Mouse (Mus musculus) embryonic facial prominence, embryonic 13.5 days (tissue): Measurements from ENCODE around the gene Ap2m1. TPM values are rescaled to one million over a fixed set of nuclear protein-coding genes. Genes with fewer than 3 reads are reported as not detected.

Source experiments
- ATAC-seq: fragments of 200-750 bp; cut with Nextera tagmentation; 2 replicates; pipeline ENCODE4 v1.8.0; 2017; ENCODE audit warnings: low read depth; ENCODE audit not compliant: insufficient number of reproducible peaks, insufficient read depth, low FRiP score, low TSS enrichment
- H3K27ac ChIP-seq: fragments of 300-500 bp; sonication (generic); 2 replicates; pipeline ENCODE4 v1.5.1; 2015; ENCODE audit warnings: moderate library complexity, mild to moderate bottlenecking, inconsistent platforms
- H3K27me3 ChIP-seq: fragments of 300-500 bp; sonication (generic); 2 replicates; pipeline ENCODE4 v1.6.1; 2015; ENCODE audit warnings: mild to moderate bottlenecking, inconsistent platforms
- H3K36me3 ChIP-seq: fragments of 300-500 bp; sonication (generic); 2 replicates; pipeline ENCODE4 v1.6.1; 2015; ENCODE audit warnings: mild to moderate bottlenecking, inconsistent platforms
- H3K4me1 ChIP-seq: fragments of 300-500 bp; sonication (generic); 2 replicates; pipeline ENCODE4 v1.6.1; 2015; ENCODE audit warnings: inconsistent platforms
- H3K4me2 ChIP-seq: fragments of 300-500 bp; sonication (generic); 2 replicates; pipeline ENCODE4 v1.6.1; 2015; ENCODE audit warnings: moderate library complexity, mild to moderate bottlenecking, inconsistent platforms
- H3K4me3 ChIP-seq: fragments of 300-500 bp; sonication (generic); 2 replicates; pipeline ENCODE4 v1.5.1; 2015; ENCODE audit warnings: mild to moderate bottlenecking, inconsistent platforms
- H3K9ac ChIP-seq: fragments of 300-500 bp; sonication (generic); 2 replicates; pipeline ENCODE4 v1.6.1; 2015; ENCODE audit warnings: mild to moderate bottlenecking, inconsistent platforms
- H3K9me3 ChIP-seq: fragments of 300-500 bp; sonication (generic); 2 replicates; pipeline ENCODE4 v1.6.1; 2016; ENCODE audit warnings: inconsistent platforms
- WGBS: fragments of 180-500 bp; shearing (Covaris S2); methylation state at CpG from one replicate; pipeline ENCODE4 v1.1.7; 2015; ENCODE audit warnings: mixed read lengths; 5-methylcytosine and 5-hydroxymethylcytosine counted together
- polyA plus RNA-seq: library from polyadenylated mRNA; unstranded; fragments of >200 nt; fragmentation: Nextera tagmentation; extraction: Ambion mirVana; gene quantifications from 2 replicates; pipeline ENCODE4 v1.2.1, GENCODE M21; 2015

The Ap2m1 gene
- polyA plus RNA-seq, 1 experiment from 2014 or later, result 646 TPM

DNA sequence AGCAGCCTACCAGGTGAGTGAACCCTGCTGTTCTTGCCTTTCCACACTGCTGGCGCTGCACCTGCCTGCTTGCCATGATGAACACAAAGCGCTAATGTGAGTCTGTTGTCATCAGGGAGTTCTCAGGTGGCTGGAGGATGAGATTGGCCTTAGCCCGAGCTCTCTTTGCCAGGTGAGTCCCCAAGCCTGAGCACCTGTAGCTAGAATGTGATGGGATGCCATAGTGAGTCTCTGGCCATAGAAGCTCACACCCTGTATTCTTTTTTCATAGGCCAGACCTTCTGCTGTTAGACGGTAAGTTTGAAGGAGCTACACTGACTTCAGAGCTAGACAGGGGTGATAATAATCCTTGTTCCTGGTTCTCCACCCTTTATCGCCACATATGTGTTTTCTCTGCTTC is 16.4 kb downstream of the Ap2m1 start:
- peaks cover 60% of the 10 kb centered on the region for H3K36me3 ChIP-seq
- 96% methylated on average over 5 of the region's 5 CpGs for whole genome bisulfite sequencing
- H3K4me3 ChIP-seq, result no peak overlapping the region
- H3K27me3 ChIP-seq, result no peaks in the 10 kb centered on the region
- H3K27ac ChIP-seq, result no peak overlapping the region
- H3K4me1 ChIP-seq, result peaks cover 18% of the 10 kb centered on the region
- no peak for ATAC-seq
- H3K4me2 ChIP-seq, result no peak overlapping the region
- H3K9me3 ChIP-seq, result no peaks in the 10 kb centered on the region
- no peak overlapping the region for H3K9ac ChIP-seq

DNA sequence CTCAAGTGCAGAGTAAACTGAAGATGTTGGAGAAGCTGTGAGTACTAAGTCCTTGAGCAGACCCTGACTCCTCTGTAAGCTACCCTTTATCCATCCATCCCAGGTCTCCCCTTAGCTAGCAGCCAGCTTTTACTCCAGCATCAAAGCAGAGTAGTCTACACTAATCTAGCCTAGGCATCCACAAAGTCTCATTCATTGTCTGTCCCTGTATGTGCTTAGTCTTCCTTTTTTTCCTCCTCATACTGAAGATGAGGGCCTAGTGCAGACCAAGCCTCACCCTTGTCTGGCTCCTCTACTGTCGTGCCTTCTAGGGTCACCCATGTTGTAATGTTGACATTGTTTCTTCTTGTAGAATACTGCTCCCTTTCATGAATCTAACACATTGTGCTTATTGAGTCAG is 17.3 kb downstream of the Ap2m1 start:
- ATAC-seq, result no peak
- no peak overlapping the region for H3K4me3 ChIP-seq
- H3K4me2 ChIP-seq, result no peak overlapping the region
- WGBS, result 79% methylated on average over 1 of the region's 1 CpGs
- no peaks in the 10 kb centered on the region for H3K27me3 ChIP-seq
- no peak overlapping the region for H3K27ac ChIP-seq
- peaks cover 12% of the 10 kb centered on the region for H3K4me1 ChIP-seq
- H3K36me3 ChIP-seq, result peaks cover 66% of the 10 kb centered on the region
- no peak overlapping the region for H3K9ac ChIP-seq
- H3K9me3 ChIP-seq, result no peaks in the 10 kb centered on the region

DNA sequence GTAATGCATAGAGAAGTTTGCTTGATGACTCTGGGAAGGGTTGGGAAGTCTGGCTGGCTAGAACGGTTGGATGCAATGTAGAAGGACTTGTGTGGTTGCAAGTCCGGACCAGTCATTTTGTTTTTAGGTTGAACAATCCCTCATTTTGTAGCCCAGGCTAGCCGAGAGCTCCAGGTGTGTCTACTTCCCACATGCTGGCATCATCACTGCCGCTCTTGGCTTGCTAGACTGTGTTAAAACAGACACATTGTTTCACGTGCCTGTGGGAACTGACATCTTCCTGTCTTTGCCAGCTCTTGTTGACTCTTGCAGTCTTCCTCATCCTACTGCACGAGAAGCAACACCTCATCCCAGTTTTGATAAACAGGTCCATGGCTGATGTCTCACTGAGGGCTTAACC is 19.7 kb downstream of the Ap2m1 start:
- H3K9me3 ChIP-seq, result no peaks in the 10 kb centered on the region
- 91% methylated on average over 6 of the region's 6 CpGs for WGBS
- H3K9ac ChIP-seq, result no peak overlapping the region

DNA sequence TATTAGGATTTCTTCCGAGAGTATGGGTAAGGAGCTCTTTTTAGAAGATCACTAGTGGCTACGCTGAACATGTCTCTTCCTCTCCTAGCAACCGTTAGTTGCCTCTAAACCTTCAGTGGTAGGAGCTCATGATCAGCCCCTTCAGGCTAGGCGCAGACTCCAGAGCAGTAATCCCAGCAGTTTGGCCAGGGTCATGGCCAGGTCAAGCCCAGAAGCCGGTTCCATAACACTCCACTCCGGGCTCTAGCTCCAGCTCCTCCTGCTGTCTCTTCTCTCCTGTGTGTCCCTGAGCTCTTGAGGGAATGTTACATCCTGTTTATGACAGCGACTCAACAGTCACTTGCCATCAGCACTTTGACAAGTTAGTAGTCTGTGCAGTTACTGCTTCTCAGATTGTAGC is 22.1 kb downstream of the Ap2m1 start:
- no peak overlapping the region for H3K4me3 ChIP-seq
- H3K9me3 ChIP-seq, result no peaks in the 10 kb centered on the region
- no peak for ATAC-seq
- no peak overlapping the region for H3K9ac ChIP-seq
- H3K36me3 ChIP-seq, result peaks cover 89% of the 10 kb centered on the region
- H3K27me3 ChIP-seq, result no peaks in the 10 kb centered on the region
- H3K4me1 ChIP-seq, result no peaks in the 10 kb centered on the region
- 81% methylated on average over 7 of the region's 7 CpGs for WGBS
- H3K27ac ChIP-seq, result no peak overlapping the region
- H3K4me2 ChIP-seq, result no peak overlapping the region

More for the DNA sequence above, 19.7 kb downstream of the Ap2m1 start:
- no peak overlapping the region for H3K4me2 ChIP-seq
- no peak for ATAC-seq
- no peaks in the 10 kb centered on the region for H3K4me1 ChIP-seq
- H3K27ac ChIP-seq, result no peak overlapping the region
- peaks cover 87% of the 10 kb centered on the region for H3K36me3 ChIP-seq
- no peaks in the 10 kb centered on the region for H3K27me3 ChIP-seq
- no peak overlapping the region for H3K4me3 ChIP-seq

DNA sequence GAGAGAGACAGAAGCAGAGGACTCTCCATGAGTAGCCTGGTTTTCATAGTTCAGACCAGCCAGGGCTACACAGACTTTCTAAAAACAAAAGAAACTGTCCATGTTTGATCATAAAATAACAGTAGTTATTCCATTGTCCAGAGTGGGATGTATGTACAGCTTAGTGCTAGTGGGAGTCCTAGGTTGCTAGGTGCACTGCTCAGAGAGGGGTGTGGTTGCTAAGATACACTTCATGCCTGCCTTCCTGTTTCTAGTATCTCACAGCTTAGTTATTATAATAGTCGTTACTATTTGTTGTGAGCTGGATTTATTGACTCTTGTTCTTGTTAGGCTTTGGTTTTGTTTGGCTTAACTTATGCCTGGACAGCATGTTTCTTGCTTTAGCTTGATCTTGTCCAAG is 29.8 kb downstream of the Ap2m1 start:
- peaks cover 33% of the 10 kb centered on the region for H3K36me3 ChIP-seq
- 74% methylated on average over 1 of the region's 1 CpGs for WGBS
- no peak overlapping the region for H3K27ac ChIP-seq
- no peaks in the 10 kb centered on the region for H3K4me1 ChIP-seq
- no peaks in the 10 kb centered on the region for H3K27me3 ChIP-seq
- no peaks in the 10 kb centered on the region for H3K9me3 ChIP-seq
- no peak for ATAC-seq
- H3K9ac ChIP-seq, result no peak overlapping the region
- H3K4me3 ChIP-seq, result no peak overlapping the region
- H3K4me2 ChIP-seq, result no peak overlapping the region

DNA sequence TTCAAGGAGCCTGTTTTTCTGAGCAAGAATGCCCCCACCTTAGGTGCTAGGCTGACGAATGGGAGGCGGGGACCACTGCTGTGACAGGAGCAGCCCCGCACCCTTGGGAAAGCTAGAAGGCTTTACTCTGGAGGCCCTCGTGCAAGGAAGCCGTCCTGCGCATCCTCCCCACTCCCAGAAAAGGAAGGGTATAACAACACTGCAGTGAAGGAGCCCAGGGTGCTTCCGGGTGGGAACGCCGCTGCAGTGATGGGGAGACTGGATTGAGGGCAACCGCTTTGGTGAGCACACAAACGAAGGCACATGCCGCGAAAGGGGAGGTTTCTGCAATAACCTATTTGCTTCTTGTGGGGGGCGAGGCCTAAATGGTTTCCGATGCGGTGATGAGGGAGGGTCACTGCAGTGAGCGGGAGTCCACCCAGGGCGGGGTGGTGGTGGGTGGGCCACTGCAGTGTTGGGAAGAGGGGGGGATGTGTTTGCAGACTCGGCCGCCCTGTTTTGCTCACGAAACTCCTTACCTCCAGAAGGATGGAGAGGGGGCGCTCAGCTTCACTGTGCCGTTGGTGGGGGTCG is 54.2 kb downstream of the Ap2m1 start, which contains the start of gene Vwa5b2:
TSS of gene Vwa5b2 (plus strand) at position 106 of the 573 bp plus-strand sequence.
- H3K9me3 ChIP-seq, result no peaks in the 10 kb centered on the region
- H3K4me1 ChIP-seq, result peaks cover 24% of the 10 kb centered on the region
- H3K36me3 ChIP-seq, result no peaks in the 10 kb centered on the region
- H3K4me2 ChIP-seq, result peak within 1 kb of the TSS; percentile 89
- peak; percentile 67 for ATAC-seq
- H3K27ac ChIP-seq, result no peak within 1 kb of the TSS
- peak within 1 kb of the TSS; percentile 57 for H3K4me3 ChIP-seq
- H3K27me3 ChIP-seq, result peaks cover 67% of the 10 kb centered on the region
- peak within 1 kb of the TSS; percentile 69 for H3K9ac ChIP-seq
- under 1% methylated on average over 24 of the region's 24 CpGs for WGBS

DNA sequence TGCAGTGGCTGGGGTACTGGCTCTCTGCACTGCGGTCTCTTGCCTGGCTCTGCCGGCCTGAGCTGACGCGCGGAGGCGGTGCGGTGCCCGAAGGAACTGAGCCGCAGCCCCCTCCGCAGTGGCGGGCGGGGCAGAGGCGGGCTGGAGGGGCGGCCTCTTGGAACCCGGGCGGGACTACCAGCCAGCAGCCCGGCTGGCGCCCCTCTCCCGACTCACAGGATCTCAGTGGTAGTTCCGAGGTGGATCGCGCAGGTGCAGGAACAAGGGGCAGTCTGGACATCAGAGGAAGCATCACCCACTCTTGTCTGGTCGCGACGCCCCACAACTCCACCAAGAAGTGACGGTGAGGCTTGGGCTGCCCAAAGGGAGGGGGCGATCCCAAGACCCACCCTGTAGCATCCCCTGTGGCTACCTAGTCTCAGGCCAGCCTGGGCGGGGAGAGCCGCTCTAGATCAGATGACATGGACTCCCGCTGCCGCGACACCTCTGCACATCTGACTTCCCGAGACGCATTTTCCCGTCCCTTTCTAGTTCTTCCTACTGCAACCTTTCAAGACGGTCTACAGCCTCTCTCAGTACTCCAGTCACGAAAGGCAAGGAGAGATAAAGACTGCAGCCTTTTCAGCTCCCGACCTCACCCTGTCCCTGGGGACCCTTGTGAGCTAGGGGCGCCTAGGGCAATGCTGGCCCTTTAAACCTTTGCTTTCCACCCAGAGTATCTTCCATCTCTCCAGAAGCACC is 54.8 kb downstream of the Ap2m1 start:
- no peak overlapping the region for H3K27ac ChIP-seq
- no peaks in the 10 kb centered on the region for H3K36me3 ChIP-seq
- peak overlapping the region; percentile 57 for H3K4me3 ChIP-seq
- H3K4me1 ChIP-seq, result peaks cover 24% of the 10 kb centered on the region
- H3K27me3 ChIP-seq, result peaks cover 72% of the 10 kb centered on the region
- H3K4me2 ChIP-seq, result peak overlapping the region; percentile 89
- peak overlapping the region; percentile 69 for H3K9ac ChIP-seq
- ATAC-seq, result peak; percentile 64
- H3K9me3 ChIP-seq, result no peaks in the 10 kb centered on the region
- under 1% methylated on average over 37 of the region's 39 CpGs for WGBS

DNA sequence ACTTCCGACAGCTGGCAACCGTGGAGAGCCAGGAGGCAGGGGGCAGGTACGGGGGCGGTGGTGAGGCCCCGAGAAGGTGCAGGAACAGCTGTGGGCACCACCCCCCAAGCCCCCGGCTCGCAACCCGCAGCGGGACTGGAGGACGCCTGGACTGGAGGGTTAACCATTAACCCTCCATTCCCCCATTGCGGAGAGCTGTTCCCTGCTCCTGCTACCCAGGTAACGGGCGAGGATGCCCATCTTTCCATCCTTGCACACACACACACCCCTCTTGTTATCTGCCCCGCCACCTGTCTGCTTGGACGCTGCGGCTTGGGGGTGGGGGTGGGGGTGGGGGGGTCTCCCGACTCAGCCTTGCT is 55.4 kb downstream of the Ap2m1 start:
- no peak for ATAC-seq
- Histone ChIP-seq H3K36me3 (no peaks in the 10 kb centered on the region), H3K9me3 (no peaks in the 10 kb centered on the region), H3K27me3 (peaks cover 74% of the 10 kb centered on the region), H3K4me3 (peak overlapping the region; percentile 57), H3K4me2 (peak overlapping the region; percentile 89), H3K9ac (0 out of 2 replicates have a peak overlapping the region, but pooled peaks have one; percentile 69), H3K27ac (no peak overlapping the region), H3K4me1 (peaks cover 24% of the 10 kb centered on the region)
- 2% methylated on average over 17 of the region's 17 CpGs for WGBS

DNA sequence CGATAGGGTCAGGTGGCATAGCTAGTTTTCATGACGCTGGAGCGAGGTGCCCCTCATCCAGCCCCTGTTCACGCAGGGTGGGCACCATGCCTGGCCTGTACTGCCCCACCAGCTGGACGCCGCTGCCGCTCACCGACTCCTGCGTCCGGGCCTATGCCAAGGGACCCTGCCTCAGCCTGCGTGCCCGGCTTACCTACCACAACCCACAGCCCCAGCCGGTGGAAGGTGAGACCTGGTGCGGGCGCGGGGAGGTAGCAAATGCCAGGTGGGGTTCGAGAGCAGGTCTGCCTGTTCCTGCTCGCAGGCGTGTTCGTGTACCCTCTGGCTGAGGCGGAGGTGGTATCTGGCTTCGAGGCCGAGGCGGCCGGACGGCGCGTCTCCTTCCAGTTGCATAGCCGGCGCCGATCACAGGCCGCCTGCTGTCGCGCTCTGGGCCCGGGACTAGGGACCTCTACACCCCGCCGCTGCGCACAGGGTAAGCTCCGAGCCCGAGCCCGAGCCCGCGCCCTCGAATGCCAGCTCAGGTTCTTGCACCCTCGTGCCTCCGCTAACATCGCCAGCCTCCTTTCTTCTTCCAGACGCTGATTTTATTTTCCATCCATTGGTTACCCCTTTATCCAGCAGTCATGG is 55.9 kb downstream of the Ap2m1 start:
- Histone ChIP-seq H3K27me3 (peaks cover 74% of the 10 kb centered on the region), H3K36me3 (no peaks in the 10 kb centered on the region), H3K4me3 (peak overlapping the region; percentile 57), H3K4me1 (peaks cover 24% of the 10 kb centered on the region), H3K4me2 (peak overlapping the region; percentile 89), H3K9ac (peak overlapping the region; percentile 27; the same call in 1 of the 2 replicates), H3K27ac (no peak overlapping the region), H3K9me3 (no peaks in the 10 kb centered on the region)
- no peak for ATAC-seq
- WGBS, result 3% methylated on average over 48 of the region's 48 CpGs

Other genes starting within 250 kb of the Ap2m1 start
- gene Parl, start 233.1 kb upstream of the Ap2m1 start, polyA plus RNA-seq, result 96.6 and 106 TPM in 2 replicates
- gene Cyp2ab1, start 210.1 kb upstream of the Ap2m1 start, polyA plus RNA-seq, result not detected in 2 replicates
- gene Abcc5, start 109.1 kb upstream of the Ap2m1 start, polyA plus RNA-seq, result 77.0 and 88.5 TPM in 2 replicates
- 96.6 and 114 TPM in 2 replicates for gene Eif2b5, start 36.7 kb upstream of the Ap2m1 start, polyA plus RNA-seq
- gene Dvl3, start 18.5 kb upstream of the Ap2m1 start, polyA plus RNA-seq, result 26.7 and 27.1 TPM in 2 replicates
- 65.0 and 77.4 TPM in 2 replicates for gene Abcf3, start 13.1 kb downstream of the Ap2m1 start, polyA plus RNA-seq
- 1.6 and 2.8 TPM in 2 replicates for gene Vwa5b2, start 54.0 kb downstream of the Ap2m1 start, polyA plus RNA-seq
- 30.9 and 33.5 TPM in 2 replicates for gene Eef1akmt4, start 76.1 kb downstream of the Ap2m1 start, polyA plus RNA-seq
- gene Gm49333, start 76.1 kb downstream of the Ap2m1 start, polyA plus RNA-seq, result 0.41 TPM in 1 of 2 replicates, not detected in the other
- gene Alg3, start 76.3 kb downstream of the Ap2m1 start, polyA plus RNA-seq, result 37.1 and 39.4 TPM in 2 replicates
- gene Camk2n2, start 85.8 kb downstream of the Ap2m1 start, polyA plus RNA-seq, result 1.3 and 1.5 TPM in 2 replicates
- 9.1 and 9.2 TPM in 2 replicates for gene Ece2, start 94.3 kb downstream of the Ap2m1 start, polyA plus RNA-seq
- gene Psmd2, start 116.2 kb downstream of the Ap2m1 start, polyA plus RNA-seq, result 313 and 339 TPM in 2 replicates
- gene Eif4g1, start 132.8 kb downstream of the Ap2m1 start, polyA plus RNA-seq, result 179 and 199 TPM in 2 replicates
- gene Fam131a, start 157.8 kb downstream of the Ap2m1 start, polyA plus RNA-seq, result 7.0 and 7.2 TPM in 2 replicates
- 110 and 112 TPM in 2 replicates for gene Polr2h, start 182.2 kb downstream of the Ap2m1 start, polyA plus RNA-seq
- gene Clcn2, start 182.3 kb downstream of the Ap2m1 start, polyA plus RNA-seq, result 15.7 and 18.9 TPM in 2 replicates
- 3.4 and 4.5 TPM in 2 replicates for gene Chrd, start 197.6 kb downstream of the Ap2m1 start, polyA plus RNA-seq
- 1.00 and 1.2 TPM in 2 replicates for gene Thpo, start 199.0 kb downstream of the Ap2m1 start, polyA plus RNA-seq